Mouse (Mus musculus) heart, postnatal 0 days (tissue): ENCODE measurements at regions not wholly inside any gene's neighbourhood (a gene's known extent, or its start where the extent isn't known, plus 50 kb on each side); places are given as distances from the start of the nearest gene placed in this dataset.

Experiments used
- ATAC-seq: fragments of 200-750 bp; cut with Nextera tagmentation; 2 replicates; pipeline ENCODE4 v1.8.0; 2017; ENCODE audit warnings: low read depth, moderate number of reproducible peaks, moderate library complexity; ENCODE audit not compliant: insufficient read depth
- DNase-seq: peaks from one replicate; pipeline ENCODE4 v3.0.0-alpha.2; 2016; ENCODE audit warnings: low spot score
- H3K27ac ChIP-seq: fragments of 300-500 bp; sonication (generic); 2 replicates; pipeline ENCODE4 v1.5.1; 2014; ENCODE audit warnings: low read depth, mild to moderate bottlenecking
- H3K27me3 ChIP-seq: fragments of 300-500 bp; sonication (generic); 2 replicates; pipeline ENCODE4 v1.6.1; 2014; ENCODE audit warnings: low read length, mixed read lengths; ENCODE audit not compliant: control insufficient read depth, insufficient read depth
- H3K36me3 ChIP-seq: fragments of 300-500 bp; sonication (generic); replicated peaks from 2 replicates; pipeline ENCODE4 v1.6.1; 2014; ENCODE audit warnings: low read length, mixed read lengths; ENCODE audit not compliant: control insufficient read depth, insufficient read depth
- H3K4me1 ChIP-seq: fragments of 300-500 bp; sonication (generic); 2 replicates; pipeline ENCODE4 v1.6.1; 2014; ENCODE audit warnings: antibody characterized with exemption; ENCODE audit not compliant: control insufficient read depth, insufficient read depth
- H3K4me2 ChIP-seq: fragments of 300-500 bp; sonication (generic); 2 replicates; pipeline ENCODE4 v1.6.1; 2014; ENCODE audit warnings: low read depth, mild to moderate bottlenecking, low read length, moderate library complexity
- H3K4me3 ChIP-seq: fragments of 300-500 bp; sonication (generic); 2 replicates; pipeline ENCODE4 v1.5.1; 2014; ENCODE audit warnings: low read depth, low read length
- H3K9ac ChIP-seq: fragments of 300-500 bp; sonication (generic); replicated peaks from 2 replicates; pipeline ENCODE4 v1.6.1; 2014; ENCODE audit warnings: low read depth, low read length, mixed read lengths
- H3K9me3 ChIP-seq: fragments of 300-500 bp; sonication (generic); replicated peaks from 2 replicates; pipeline ENCODE4 v1.6.1; 2016; ENCODE audit warnings: low read length; ENCODE audit not compliant: control insufficient read depth
- CTCF ChIP-seq: IDR thresholded peaks from 2 replicates; pipeline ENCODE4 v1.5.1; 2016; ENCODE audit warnings: antibody characterized with exemption, control low read depth, low read depth
- EP300 ChIP-seq: IDR thresholded peaks from 2 replicates; pipeline ENCODE4 v1.6.1; 2016; ENCODE audit warnings: antibody characterized with exemption, low read depth
- WGBS: fragments of 180-500 bp; shearing (Covaris S2); extraction: QIAGEN DNeasy Blood & Tissue Kit; methylation state at CpG from one replicate; pipeline ENCODE4 v1.1.7; 2014; 5-methylcytosine and 5-hydroxymethylcytosine counted together

DNA sequence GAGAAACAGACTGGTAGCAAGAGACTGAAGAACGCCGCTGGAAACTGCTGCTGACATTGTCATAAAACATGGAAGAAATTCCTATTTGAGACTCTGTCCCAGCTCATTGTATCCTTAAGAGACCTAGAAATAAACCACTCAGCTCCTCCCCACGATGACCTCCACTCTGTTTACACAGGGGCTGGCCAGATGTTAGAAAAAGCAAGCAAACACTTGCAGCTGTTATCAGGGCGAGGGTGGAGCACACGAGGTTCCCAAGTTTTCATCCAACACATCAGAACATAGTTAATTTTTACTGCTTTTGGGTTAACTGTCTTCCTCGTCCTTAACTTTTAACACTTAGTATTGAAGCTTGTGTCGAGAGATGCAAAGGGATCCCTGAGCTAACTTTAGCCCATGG lies 219.8 kb upstream of the Tprg start:
- H3K27me3 ChIP-seq: no peaks in the 10 kb centered on the region
- TF ChIP-seq EP300: no peak
- TF ChIP-seq CTCF: no peak
- H3K36me3 ChIP-seq: no peaks in the 10 kb centered on the region
- DNase-seq (no peak), ATAC-seq (no peak)
- no peak overlapping the region for H3K4me2 ChIP-seq
- WGBS: 32% methylated on average over 7 of the region's 7 CpGs
- H3K4me1 ChIP-seq: peaks cover 19% of the 10 kb centered on the region
- no peak overlapping the region for H3K9ac ChIP-seq
- no peak overlapping the region; the same call in 1 of the 2 replicates for H3K27ac ChIP-seq
- H3K4me3 ChIP-seq: no peak overlapping the region
- no peaks in the 10 kb centered on the region for H3K9me3 ChIP-seq

DNA sequence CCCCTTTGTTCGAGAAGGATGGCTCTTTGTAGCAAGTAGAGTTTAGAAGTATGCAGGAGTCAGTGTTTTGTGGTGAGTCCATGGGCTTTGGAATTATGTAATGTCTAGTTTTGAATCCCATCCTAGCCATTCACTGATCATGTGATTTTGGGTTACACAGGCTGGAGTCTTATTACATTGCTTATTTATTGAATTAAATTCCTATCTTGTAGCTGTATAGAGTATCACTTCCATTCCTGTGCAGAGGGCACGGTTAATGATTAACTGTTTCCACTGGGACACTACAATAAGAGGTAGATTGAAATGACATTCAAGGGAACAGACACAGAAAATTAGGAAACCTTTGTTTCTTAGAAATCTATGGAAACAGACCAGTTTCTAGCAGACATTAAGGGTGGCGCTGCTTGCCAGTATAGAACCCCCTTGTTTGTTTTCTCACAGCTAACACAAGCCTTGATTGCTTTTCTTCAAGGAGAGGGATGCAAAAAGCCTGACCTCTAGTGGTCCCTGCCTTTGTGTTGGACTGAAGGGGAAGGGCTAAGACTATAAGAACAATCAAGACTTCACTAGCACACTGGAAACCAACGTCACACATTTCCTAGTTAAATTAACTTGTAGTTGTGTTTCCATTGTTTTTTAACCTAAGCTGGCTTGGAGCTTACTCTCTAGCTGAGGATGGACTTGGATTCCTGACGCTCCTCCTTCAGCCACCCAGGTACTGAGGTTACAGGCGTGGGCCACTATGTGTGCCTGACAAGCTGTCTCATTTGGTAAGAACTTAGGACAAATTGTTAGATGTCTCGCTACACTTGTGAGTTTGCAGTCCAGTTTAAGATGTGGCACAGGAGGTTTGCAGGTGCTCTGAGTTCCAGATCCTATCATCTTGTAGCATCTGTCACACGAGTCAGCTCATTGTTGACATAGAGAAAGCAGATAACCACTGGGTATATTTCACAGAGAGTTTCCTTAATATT lies 219.1 kb upstream of the Tprg start:
- Histone ChIP-seq H3K27me3 (no peaks in the 10 kb centered on the region), H3K9ac (no peak overlapping the region), H3K4me3 (no peak overlapping the region), H3K4me1 (peaks cover 15% of the 10 kb centered on the region), H3K9me3 (no peaks in the 10 kb centered on the region), H3K27ac (peak overlapping the region; percentile 20; the same call in 1 of the 2 replicates), H3K36me3 (no peaks in the 10 kb centered on the region), H3K4me2 (no peak overlapping the region)
- ATAC-seq (peak; percentile 53; the same call in 1 of the 2 replicates), DNase-seq (peak; percentile 63)
- TF ChIP-seq CTCF: peak; percentile 72
- TF ChIP-seq EP300: no peak
- 52% methylated on average over 8 of the region's 8 CpGs for WGBS

DNA sequence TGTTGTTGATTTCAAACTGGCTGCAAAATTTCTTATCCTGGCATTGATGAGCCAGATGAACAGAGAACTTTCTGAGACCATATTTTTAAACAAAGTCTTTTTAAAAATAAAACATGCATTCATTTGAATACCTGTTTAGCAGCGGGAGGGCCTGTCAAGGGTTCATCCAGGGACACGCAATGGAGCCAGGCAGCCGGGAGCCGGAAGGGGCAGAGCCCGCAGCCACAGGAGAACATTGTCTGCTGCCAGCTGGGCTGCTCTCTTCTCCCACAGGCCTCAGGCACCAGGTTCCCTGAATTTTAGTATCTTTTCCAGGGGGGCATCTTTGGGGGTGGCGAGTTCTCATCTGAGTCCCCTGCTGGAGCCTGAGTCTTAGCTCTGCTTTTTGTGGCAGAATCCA lies 205.8 kb upstream of the Tprg start:
- H3K36me3 ChIP-seq: no peaks in the 10 kb centered on the region
- WGBS: 89% methylated on average over 6 of the region's 6 CpGs
- H3K9me3 ChIP-seq: no peaks in the 10 kb centered on the region
- H3K27me3 ChIP-seq: no peaks in the 10 kb centered on the region
- no peak overlapping the region for H3K9ac ChIP-seq
- no peak overlapping the region for H3K4me3 ChIP-seq
- no peak for ATAC-seq
- H3K27ac ChIP-seq: no peak overlapping the region
- H3K4me1 ChIP-seq: no peaks in the 10 kb centered on the region
- no peak overlapping the region for H3K4me2 ChIP-seq
- TF ChIP-seq CTCF (no peak), EP300 (no peak)
- no peak for DNase-seq

DNA sequence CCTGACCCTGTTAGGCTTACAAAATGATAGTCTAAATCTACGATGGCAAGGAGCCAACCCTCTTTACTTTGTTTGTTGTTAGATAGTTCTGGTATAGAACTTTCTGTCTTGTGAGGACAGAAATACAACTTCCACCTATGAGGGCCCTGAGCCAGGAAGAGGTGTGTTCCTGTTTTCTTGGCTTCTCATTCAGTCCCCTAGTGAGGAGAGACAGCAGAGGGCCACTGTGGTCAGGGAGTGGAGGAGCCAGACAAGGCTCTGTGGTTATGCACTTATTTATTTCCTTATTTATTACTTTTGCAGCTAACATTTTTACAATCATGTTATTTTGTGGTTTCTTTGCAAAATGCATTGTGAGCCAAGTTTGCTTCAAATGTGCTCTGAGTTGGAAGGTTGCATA lies 202.9 kb upstream of the Tprg start:
- ATAC-seq: no peak
- no peak for TF ChIP-seq EP300
- TF ChIP-seq CTCF: no peak
- DNase-seq: no peak
- H3K4me1 ChIP-seq: no peaks in the 10 kb centered on the region
- no peaks in the 10 kb centered on the region for H3K27me3 ChIP-seq
- no peaks in the 10 kb centered on the region for H3K9me3 ChIP-seq
- no peak overlapping the region for H3K4me2 ChIP-seq
- WGBS: 77% methylated on average over 1 of the region's 1 CpGs
- H3K36me3 ChIP-seq: no peaks in the 10 kb centered on the region
- H3K4me3 ChIP-seq: no peak overlapping the region
- H3K27ac ChIP-seq: no peak overlapping the region
- H3K9ac ChIP-seq: no peak overlapping the region

DNA sequence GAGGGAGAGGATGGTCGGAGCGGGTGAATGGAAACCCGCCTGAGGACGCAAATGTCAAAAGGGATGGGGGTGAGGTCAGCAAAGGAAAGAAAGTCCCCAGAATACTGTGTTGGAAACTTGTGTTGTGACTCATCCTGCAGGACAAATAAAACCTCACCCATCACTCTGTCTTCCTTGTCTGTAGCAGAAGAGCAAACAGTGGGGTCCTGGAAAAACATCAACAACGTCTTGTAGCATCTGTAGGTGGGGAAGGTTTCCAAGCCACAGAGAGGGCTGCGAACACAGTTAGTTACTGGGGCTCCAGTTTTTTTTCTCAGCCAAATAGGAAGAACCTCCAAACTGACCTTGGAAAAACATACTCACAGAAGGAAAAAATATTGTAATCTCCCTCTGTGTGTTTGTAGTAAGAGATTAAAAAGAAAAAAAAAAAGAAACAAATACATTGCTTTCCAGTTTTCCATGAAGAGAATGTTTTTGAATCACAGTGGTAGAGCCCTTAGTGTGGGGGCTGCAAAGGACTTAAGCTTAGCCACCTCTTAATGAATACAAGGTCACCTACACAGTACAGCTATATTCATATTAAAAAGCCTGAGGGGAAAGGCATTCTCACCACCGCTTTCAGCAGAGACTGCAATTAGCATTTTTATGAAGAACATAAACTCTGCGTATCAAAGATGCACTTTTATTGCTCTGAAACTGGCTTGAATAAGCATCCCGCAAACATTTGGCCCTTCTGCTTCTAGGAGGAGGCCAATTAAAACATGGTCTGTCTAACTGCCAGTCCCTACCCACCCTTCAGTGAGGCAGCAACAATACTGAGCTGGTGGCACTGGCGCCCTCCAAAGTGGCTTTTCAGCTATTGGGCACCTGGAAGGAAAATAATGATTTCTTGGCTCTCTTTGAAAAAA lies 198.6 kb upstream of the Tprg start:
- no peak for DNase-seq
- 70% methylated on average over 10 of the region's 10 CpGs for WGBS
- Histone ChIP-seq H3K9me3 (no peaks in the 10 kb centered on the region), H3K4me1 (no peaks in the 10 kb centered on the region), H3K9ac (no peak overlapping the region), H3K27me3 (no peaks in the 10 kb centered on the region), H3K4me3 (no peak overlapping the region), H3K36me3 (no peaks in the 10 kb centered on the region), H3K27ac (no peak overlapping the region), H3K4me2 (no peak overlapping the region)
- no peak for ATAC-seq
- TF ChIP-seq CTCF (no peak), EP300 (no peak)
